Mouse (Mus musculus) ES-Bruce4 (cell line): ENCODE results near the gene Tmem184b. TPM values are rescaled to one million over a fixed set of nuclear protein-coding genes. Genes with fewer than 3 reads are reported as not detected.

Experiments used
- H3K27ac ChIP-seq: 2 replicates; pipeline ENCODE4 v1.5.1; 2012; ENCODE audit warnings: low read length, inconsistent platforms; ENCODE audit not compliant: insufficient read depth
- H3K27me3 ChIP-seq: 2 replicates; pipeline ENCODE4 v1.6.1; 2012; ENCODE audit warnings: mild to moderate bottlenecking, low read length, inconsistent platforms; ENCODE audit not compliant: control insufficient read depth, poor library complexity, insufficient read depth, severe bottlenecking
- H3K36me3 ChIP-seq: 2 replicates; pipeline ENCODE4 v1.6.1; 2012; ENCODE audit warnings: inconsistent platforms, mild to moderate bottlenecking, low read length, moderate library complexity; ENCODE audit not compliant: control insufficient read depth, poor library complexity, insufficient read depth, severe bottlenecking
- H3K4me1 ChIP-seq: one replicate; pipeline ENCODE4 v1.8.1; 2011; ENCODE audit warnings: low read length; ENCODE audit not compliant: control insufficient read depth, insufficient read depth
- H3K4me3 ChIP-seq: 2 replicates; pipeline ENCODE4 v1.5.1; 2011; ENCODE audit warnings: low read depth, mild to moderate bottlenecking, low read length
- H3K9ac ChIP-seq: 2 replicates; pipeline ENCODE4 v1.6.1; 2012; ENCODE audit warnings: low read depth, mild to moderate bottlenecking, inconsistent platforms; ENCODE audit not compliant: poor library complexity, severe bottlenecking
- H3K9me3 ChIP-seq: replicated peaks from 2 replicates; pipeline ENCODE4 v1.6.1; 2012; ENCODE audit warnings: mild to moderate bottlenecking, low read length, inconsistent platforms; ENCODE audit not compliant: control insufficient read depth, poor library complexity, insufficient read depth, severe bottlenecking
- CTCF ChIP-seq: IDR thresholded peaks from one replicate; pipeline ENCODE4 v1.8.1; 2011; ENCODE audit warnings: low read depth, low read length
- EP300 ChIP-seq: IDR thresholded peaks from 2 replicates; pipeline ENCODE4 v1.6.1; 2011; ENCODE audit warnings: low read depth, low read length; ENCODE audit not compliant: insufficient read depth
- POLR2A ChIP-seq: IDR thresholded peaks from one replicate; pipeline ENCODE4 v1.8.1; 2011; ENCODE audit warnings: low read length; ENCODE audit not compliant: insufficient read depth
- polyA plus RNA-seq: library from polyadenylated mRNA; stranded (reverse); fragments of >200 nt; gene quantifications from 2 replicates; pipeline ENCODE4 v1.2.4, GENCODE M21; 2011; ENCODE audit warnings: low read depth; ENCODE audit not compliant: missing spikeins, insufficient read depth, insufficient read length

Gene Tmem184b
- polyA plus RNA-seq, 1 experiment: 59.6 TPM

DNA sequence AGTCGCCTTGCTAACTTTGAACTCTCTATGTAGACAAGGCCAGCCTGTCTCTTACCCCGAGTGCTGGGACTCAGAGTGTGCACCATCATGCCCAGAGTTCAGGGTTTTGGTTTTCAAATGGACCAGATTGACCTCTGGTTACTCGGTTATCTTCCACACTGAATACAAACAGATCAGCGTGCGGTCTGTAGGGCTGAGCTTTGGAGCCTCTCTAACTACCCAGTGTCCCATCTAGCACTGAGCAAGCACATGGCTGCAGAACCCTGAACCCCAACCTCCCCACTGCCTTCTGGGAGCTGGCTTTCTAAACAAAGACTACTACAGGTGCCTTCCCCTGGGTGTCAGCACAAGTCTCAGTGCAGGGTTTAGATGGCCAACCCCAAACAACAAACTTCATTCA lies 10.8 kb downstream of the Tmem184b start:
- Histone ChIP-seq H3K4me1 (peaks cover 3% of the 10 kb centered on the region), H3K27me3 (no peaks in the 10 kb centered on the region), H3K4me3 (no peak overlapping the region), H3K9me3 (no peaks in the 10 kb centered on the region), H3K36me3 (no peaks in the 10 kb centered on the region), H3K27ac (no peak overlapping the region), H3K9ac (no peak overlapping the region)
- TF ChIP-seq EP300 (no peak), POLR2A (no peak), CTCF (no peak)

DNA sequence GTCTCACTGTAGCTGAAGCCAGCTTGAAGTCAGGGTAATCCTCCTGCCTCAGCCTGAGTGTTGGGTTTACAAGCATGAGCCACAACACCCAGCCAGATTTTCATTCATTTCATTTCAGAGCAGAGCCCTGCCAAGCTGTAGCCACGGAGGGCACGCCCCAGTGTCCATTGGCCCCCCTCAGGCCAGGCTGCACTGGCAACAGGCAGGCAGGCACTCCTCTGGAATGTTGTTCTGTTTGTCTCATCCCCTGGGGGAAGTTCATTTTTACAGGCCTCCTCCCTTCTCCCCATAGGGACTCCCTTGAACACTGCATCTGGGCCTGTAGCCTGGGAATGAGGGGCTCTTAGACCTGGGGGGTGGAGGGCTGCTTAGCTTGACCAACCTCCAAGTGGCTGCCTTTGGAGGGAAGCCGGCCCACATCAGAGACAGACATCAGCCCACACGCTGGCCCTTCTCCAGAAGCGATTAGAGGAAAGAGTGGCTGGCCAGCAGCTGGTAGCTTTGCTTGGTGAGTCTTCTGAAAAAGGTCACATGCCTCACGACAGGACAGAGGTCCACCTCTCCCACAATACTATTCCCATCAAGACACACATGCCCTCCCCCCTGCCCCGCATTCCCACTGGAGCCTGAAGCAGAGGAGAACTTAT lies 11.8 kb downstream of the Tmem184b start:
- no peaks in the 10 kb centered on the region for H3K27me3 ChIP-seq
- H3K9me3 ChIP-seq: no peaks in the 10 kb centered on the region
- TF ChIP-seq EP300 (no peak), CTCF (no peak), POLR2A (no peak)
- H3K36me3 ChIP-seq: no peaks in the 10 kb centered on the region
- no peak overlapping the region for H3K4me3 ChIP-seq
- H3K4me1 ChIP-seq: peaks cover 3% of the 10 kb centered on the region
- no peak overlapping the region for H3K27ac ChIP-seq
- no peak overlapping the region for H3K9ac ChIP-seq

- H3K4me3 ChIP-seq: no peak overlapping the region
- H3K9me3 ChIP-seq: no peaks in the 10 kb centered on the region
- no peak overlapping the region for H3K9ac ChIP-seq
- H3K27me3 ChIP-seq: no peaks in the 10 kb centered on the region
- H3K27ac ChIP-seq: no peak overlapping the region
- H3K4me1 ChIP-seq: peaks cover 1% of the 10 kb centered on the region
- TF ChIP-seq EP300: no peak
- no peak for TF ChIP-seq CTCF
- no peak for TF ChIP-seq POLR2A
- no peaks in the 10 kb centered on the region for H3K36me3 ChIP-seq
Measured at GRCm38 (mm10) chr15:79390434-79390833, 12.9 kb downstream of the Tmem184b start.

DNA sequence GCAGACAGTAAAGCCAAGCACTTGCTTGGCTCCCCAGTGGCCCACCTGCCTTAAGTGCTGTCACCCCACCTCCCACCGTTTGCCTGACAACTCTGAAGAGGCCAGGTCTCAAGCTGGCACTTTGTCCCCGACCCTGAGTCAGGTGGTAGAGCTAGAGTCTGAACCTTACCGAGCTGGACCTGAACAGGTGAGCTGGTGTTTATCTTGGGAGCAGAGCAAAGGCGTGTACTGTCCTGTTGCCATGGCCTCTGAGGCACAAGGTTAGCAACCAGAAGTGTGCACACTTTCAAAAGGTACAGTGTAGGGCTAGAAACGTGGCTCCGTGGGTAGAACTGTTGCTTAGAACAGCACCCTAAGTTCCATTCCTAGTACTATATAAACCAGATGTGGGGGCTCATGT lies 15.2 kb downstream of the Tmem184b start:
- Histone ChIP-seq H3K9ac (no peak overlapping the region), H3K4me1 (peaks cover 1% of the 10 kb centered on the region), H3K36me3 (no peaks in the 10 kb centered on the region), H3K4me3 (no peak overlapping the region), H3K27me3 (no peaks in the 10 kb centered on the region), H3K9me3 (no peaks in the 10 kb centered on the region), H3K27ac (no peak overlapping the region)
- TF ChIP-seq EP300 (no peak), CTCF (no peak), POLR2A (no peak)

GRCm38 (mm10) chr15:79387611-79388010 lies 15.8 kb downstream of the Tmem184b start:
- H3K4me3 ChIP-seq: no peak overlapping the region
- H3K36me3 ChIP-seq: no peaks in the 10 kb centered on the region
- H3K9ac ChIP-seq: no peak overlapping the region
- H3K9me3 ChIP-seq: no peaks in the 10 kb centered on the region
- peaks cover 1% of the 10 kb centered on the region for H3K4me1 ChIP-seq
- no peaks in the 10 kb centered on the region for H3K27me3 ChIP-seq
- no peak for TF ChIP-seq CTCF
- TF ChIP-seq POLR2A: no peak
- TF ChIP-seq EP300: no peak
- H3K27ac ChIP-seq: no peak overlapping the region

DNA sequence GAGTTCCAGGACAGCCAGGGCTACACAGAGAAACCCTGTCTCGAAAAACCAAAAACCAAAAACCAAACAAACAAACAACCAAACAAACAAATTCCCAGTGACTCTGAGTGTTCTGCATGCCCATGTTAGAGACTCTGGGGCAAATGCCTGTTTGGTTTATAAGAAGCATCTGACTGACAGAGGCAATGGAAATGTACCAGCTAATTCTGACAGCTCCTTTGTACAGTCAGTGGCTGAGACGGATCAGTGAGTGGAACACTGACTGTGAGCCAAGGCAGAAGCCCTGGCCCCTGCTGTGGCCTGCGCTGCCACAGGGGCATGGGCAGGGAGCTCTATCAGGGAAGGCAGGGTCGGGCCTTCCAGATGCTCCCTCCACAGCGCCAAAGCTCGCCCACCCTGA lies 16.3 kb downstream of the Tmem184b start:
- no peak overlapping the region for H3K27ac ChIP-seq
- no peaks in the 10 kb centered on the region for H3K27me3 ChIP-seq
- no peaks in the 10 kb centered on the region for H3K36me3 ChIP-seq
- TF ChIP-seq POLR2A (no peak), EP300 (no peak), CTCF (no peak)
- no peak overlapping the region for H3K9ac ChIP-seq
- H3K9me3 ChIP-seq: no peaks in the 10 kb centered on the region
- no peak overlapping the region for H3K4me3 ChIP-seq
- peaks cover 1% of the 10 kb centered on the region for H3K4me1 ChIP-seq
